In the genomic region with DNA sequence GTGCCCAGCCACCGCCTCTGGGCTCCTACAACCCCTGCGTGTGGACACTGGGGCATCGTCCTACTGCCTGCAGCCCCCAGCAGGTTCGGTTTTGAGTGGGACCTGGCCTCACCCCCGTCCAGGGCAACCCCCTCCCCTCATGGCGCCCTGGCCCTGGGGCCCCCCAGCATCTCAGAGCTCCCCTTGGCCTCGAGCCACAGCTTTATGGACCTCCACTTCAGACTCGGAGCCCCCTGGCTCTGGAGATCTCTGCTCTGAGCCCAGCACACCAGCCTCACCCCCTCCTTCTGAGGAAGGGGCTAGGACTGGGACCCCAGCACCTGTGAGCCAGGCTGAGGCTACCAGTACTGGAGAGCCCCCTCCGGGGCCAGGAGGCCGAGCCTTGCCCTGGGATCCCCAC, we compare ENCODE assay signal across 32 mouse cellular contexts. TPM values are rescaled to one million over a fixed set of nuclear protein-coding genes. Genes with fewer than 3 reads are reported as not detected.
DNase-seq lines count a peak whose midpoint lies in the region; ATAC-seq and TF ChIP-seq lines count a peak whose summit lies in the region.
"Had no signal": no experiment of that assay in that cellular context is flagged by ENCODE, and none has a peak within 500 bp of the region (broad histone marks: within the 10 kb centered on the region; RNA-seq: fewer than 3 reads in every experiment).

No protein-coding gene starts in this region.

- no peaks in the 10 kb centered on the region for H3K27me3 ChIP-seq in hindbrain, embryonic 15.5 days
- no peaks in the 10 kb centered on the region for H3K27me3 ChIP-seq in hindbrain, embryonic 16.5 days (replicated peaks; ENCODE audit: control insufficient read depth, insufficient read depth, low read length)
- H3K27me3 ChIP-seq in embryonic facial prominence, embryonic 14.5 days (replicated peaks; ENCODE audit: control insufficient read depth, insufficient read depth, low read length): no peaks in the 10 kb centered on the region
- H3K27me3 ChIP-seq in intestine, embryonic 16.5 days (replicated peaks; ENCODE audit: control insufficient read depth, insufficient read depth, low read length): no peaks in the 10 kb centered on the region
- H3K27me3 ChIP-seq: embryonic facial prominence, embryonic 13.5 days; heart, embryonic 15.5 days; hindbrain, embryonic 12.5 days; limb, embryonic 15.5 days; midbrain, embryonic 12.5 days; neural tube, embryonic 12.5 days had no signal

- H3K36me3 ChIP-seq in hindbrain, embryonic 15.5 days: peaks cover 45% of the 10 kb centered on the region
- peaks cover 26% of the 10 kb centered on the region for H3K36me3 ChIP-seq in hindbrain, embryonic 16.5 days (ENCODE audit: control insufficient read depth, insufficient read depth, low read length)
- H3K36me3 ChIP-seq in embryonic facial prominence, embryonic 14.5 days (ENCODE audit: control insufficient read depth, insufficient read depth, low read length): peaks cover 51% of the 10 kb centered on the region
- H3K36me3 ChIP-seq in intestine, embryonic 16.5 days (ENCODE audit: control insufficient read depth, insufficient read depth, low read length): peaks cover 21% of the 10 kb centered on the region; the same call in 1 of the 2 replicates

- no peak for TF ChIP-seq CTCF in layer of hippocampus, adult 2 months (conservative IDR thresholded peaks at IDR 0.05)

- no peak overlapping the region for H3K4me2 ChIP-seq in hindbrain, embryonic 15.5 days
- H3K4me2 ChIP-seq in hindbrain, embryonic 16.5 days (ENCODE audit: low read length): no peak overlapping the region
- H3K4me2 ChIP-seq in embryonic facial prominence, embryonic 14.5 days (ENCODE audit: low read depth, low read length): no peak overlapping the region
- no peak overlapping the region for H3K4me2 ChIP-seq in intestine, embryonic 16.5 days (ENCODE audit: low read depth, low read length)
- H3K4me2 ChIP-seq: embryonic facial prominence, embryonic 13.5 days; heart, embryonic 15.5 days; hindbrain, embryonic 12.5 days; limb, embryonic 15.5 days; liver, embryonic 13.5 days; midbrain, embryonic 12.5 days; neural tube, embryonic 12.5 days had no signal

- no peaks in the 10 kb centered on the region for H3K4me1 ChIP-seq in hindbrain, embryonic 15.5 days (replicated peaks)
- no peaks in the 10 kb centered on the region for H3K4me1 ChIP-seq in hindbrain, embryonic 16.5 days (ENCODE audit: control insufficient read depth, insufficient read depth, low read depth, low read length)
- H3K4me1 ChIP-seq in embryonic facial prominence, embryonic 14.5 days (ENCODE audit: control insufficient read depth, insufficient read depth, low read length): no peaks in the 10 kb centered on the region
- no peaks in the 10 kb centered on the region for H3K4me1 ChIP-seq in intestine, embryonic 16.5 days (ENCODE audit: control insufficient read depth, insufficient read depth, low read length)
- H3K4me1 ChIP-seq: hindbrain, embryonic 12.5 days; liver, embryonic 13.5 days; midbrain, embryonic 12.5 days had no signal

- ATAC-seq in hindbrain, embryonic 15.5 days (ENCODE audit: low FRiP score, low read depth): peak; percentile 28; the same call in 1 of the 2 replicates
- no peak for ATAC-seq in hindbrain, embryonic 16.5 days
- 0 out of 2 replicates have a peak, but pooled peaks have one; percentile 8 for ATAC-seq in embryonic facial prominence, embryonic 14.5 days (ENCODE audit: low read depth)
- ATAC-seq in intestine, embryonic 16.5 days: peak; percentile 9; the same call in 1 of the 2 replicates
- ATAC-seq: forebrain, embryonic 16.5 days; lung, postnatal 0 days had no signal

- no peak overlapping the region for H3K4me3 ChIP-seq in hindbrain, embryonic 15.5 days
- no peak overlapping the region for H3K4me3 ChIP-seq in hindbrain, embryonic 16.5 days (ENCODE audit: low read length)
- H3K4me3 ChIP-seq in layer of hippocampus, adult 2 months: no peak overlapping the region
- H3K4me3 ChIP-seq in embryonic facial prominence, embryonic 14.5 days (ENCODE audit: low read depth, low read length): no peak overlapping the region
- H3K4me3 ChIP-seq in intestine, embryonic 16.5 days (ENCODE audit: low read length): no peak overlapping the region
- H3K4me3 ChIP-seq: embryonic facial prominence, embryonic 13.5 days; erythroblast, embryonic 14.5 days; heart, embryonic 15.5 days; hindbrain, embryonic 12.5 days; limb, embryonic 15.5 days; liver, embryonic 13.5 days; megakaryocyte, embryonic 14.5 days; midbrain, embryonic 12.5 days; neural tube, embryonic 12.5 days had no signal

- H3K27ac ChIP-seq in hindbrain, embryonic 15.5 days (replicated peaks): no peak overlapping the region
- H3K27ac ChIP-seq in hindbrain, embryonic 16.5 days (ENCODE audit: low read depth, low read length): no peak overlapping the region
- H3K27ac ChIP-seq in layer of hippocampus, adult 2 months: peak overlapping the region; percentile 53; the same call in 1 of the 2 replicates
- no peak overlapping the region for H3K27ac ChIP-seq in embryonic facial prominence, embryonic 14.5 days (replicated peaks; ENCODE audit: low read depth, low read length)
- no peak overlapping the region for H3K27ac ChIP-seq in intestine, embryonic 16.5 days (ENCODE audit: low read length)
- H3K27ac ChIP-seq: embryonic facial prominence, embryonic 13.5 days; heart, embryonic 15.5 days; hindbrain, embryonic 12.5 days; limb, embryonic 15.5 days; liver, embryonic 13.5 days; midbrain, embryonic 12.5 days; neural tube, embryonic 12.5 days had no signal

- WGBS in hindbrain, embryonic 15.5 days: 88% methylated on average over 10 of the region's 10 CpGs
- 92% methylated on average over 10 of the region's 10 CpGs for WGBS in hindbrain, embryonic 16.5 days
- WGBS in embryonic facial prominence, embryonic 14.5 days: 73% methylated on average over 8 of the region's 10 CpGs
- WGBS in intestine, embryonic 16.5 days: 91% methylated on average over 10 of the region's 10 CpGs

- H3K9me3 ChIP-seq in hindbrain, embryonic 15.5 days: no peaks in the 10 kb centered on the region
- no peaks in the 10 kb centered on the region for H3K9me3 ChIP-seq in hindbrain, embryonic 16.5 days (ENCODE audit: control insufficient read depth, low read length)
- H3K9me3 ChIP-seq in embryonic facial prominence, embryonic 14.5 days (ENCODE audit: control insufficient read depth, low read length): no peaks in the 10 kb centered on the region
- H3K9me3 ChIP-seq in intestine, embryonic 16.5 days (ENCODE audit: control insufficient read depth, low read length): no peaks in the 10 kb centered on the region
- H3K9me3 ChIP-seq: embryonic facial prominence, embryonic 13.5 days; heart, embryonic 15.5 days; hindbrain, embryonic 12.5 days; limb, embryonic 15.5 days; liver, embryonic 13.5 days; megakaryocyte, embryonic 14.5 days; midbrain, embryonic 12.5 days; neural tube, embryonic 12.5 days had no signal

- no peak for DNase-seq in layer of hippocampus, adult 2 months (ENCODE audit: low spot score in 2 of 2)
- DNase-seq in layer of hippocampus, adult 18-20 months (ENCODE audit: low spot score in 2 of 2): no peak
- DNase-seq in embryonic facial prominence, embryonic 14.5 days (ENCODE audit: low spot score): no peak
- no peak for DNase-seq in adrenal gland, adult (ENCODE audit: inconsistent age in 2 of 2, low spot score in 1 of 2)
- no peak for DNase-seq in thymus, postnatal 14 days
- DNase-seq: adrenal gland, adult 8-10 months; B cell, adult 2 months; cerebellum, adult 8-10 months; cerebellum, postnatal 36 days; kidney, adult 9 months; kidney, postnatal 36 days; layer of hippocampus, adult 9-11 months; liver, embryonic 13.5 days; lung, adult 18-20 months; lung, postnatal 4 days had no signal

- H3K9ac ChIP-seq in hindbrain, embryonic 15.5 days: no peak overlapping the region
- H3K9ac ChIP-seq in hindbrain, embryonic 16.5 days (ENCODE audit: low read depth, low read length): no peak overlapping the region
- no peak overlapping the region for H3K9ac ChIP-seq in embryonic facial prominence, embryonic 14.5 days (ENCODE audit: low read depth, low read length)
- H3K9ac ChIP-seq in intestine, embryonic 16.5 days (ENCODE audit: low read depth, low read length): no peak overlapping the region
- H3K9ac ChIP-seq: embryonic facial prominence, embryonic 13.5 days; heart, embryonic 15.5 days; hindbrain, embryonic 12.5 days; limb, embryonic 15.5 days; liver, embryonic 13.5 days; midbrain, embryonic 12.5 days; neural tube, embryonic 12.5 days had no signal

RNA-seq across cellular contexts. Expression of a gene that starts 9.7 kb away (rescaled TPM):
- polyA plus RNA-seq in hindbrain, embryonic 15.5 days (2015; fragmentation: Nextera tagmentation; extraction: Ambion mirVana): 203 and 209 TPM in 2 replicates
- 204 and 215 TPM in 2 replicates for polyA plus RNA-seq in hindbrain, embryonic 16.5 days (2015; fragmentation: Nextera tagmentation; extraction: Ambion mirVana)
- total RNA-seq in layer of hippocampus, adult 2 months (2021): 10 to 100 TPM; 73.7 to 77.4 TPM
- 10 to 100 TPM; 77.2 to 78.3 TPM for total RNA-seq in layer of hippocampus, adult 18-20 months (2021)
- polyA plus RNA-seq in embryonic facial prominence, embryonic 14.5 days (2014; fragmentation: Nextera tagmentation; extraction: Ambion mirVana): 115 and 130 TPM in 2 replicates
- polyA plus RNA-seq in intestine, embryonic 16.5 days (2015; fragmentation: Nextera tagmentation; extraction: Ambion mirVana): 124 and 128 TPM in 2 replicates

RNA-seq across cellular contexts. Expression of a gene that starts 17.4 kb away (rescaled TPM):
- 0.81 and 1.5 TPM in 2 replicates for polyA plus RNA-seq in hindbrain, embryonic 15.5 days (2015; fragmentation: Nextera tagmentation; extraction: Ambion mirVana)
- 1.1 TPM in 2 replicates for polyA plus RNA-seq in hindbrain, embryonic 16.5 days (2015; fragmentation: Nextera tagmentation; extraction: Ambion mirVana)
- 10 to 100 TPM; 83.5 to 90.4 TPM for total RNA-seq in layer of hippocampus, adult 2 months (2021)
- total RNA-seq in layer of hippocampus, adult 18-20 months (2021): 10 to 100 TPM; 91.0 to 91.6 TPM
- 1.5 TPM in 2 replicates for polyA plus RNA-seq in embryonic facial prominence, embryonic 14.5 days (2014; fragmentation: Nextera tagmentation; extraction: Ambion mirVana)
- 0.39 and 0.56 TPM in 2 replicates for polyA plus RNA-seq in intestine, embryonic 16.5 days (2015; fragmentation: Nextera tagmentation; extraction: Ambion mirVana)
- total RNA-seq: gastrocnemius, adult 8-10 months had no signal

RNA-seq across cellular contexts. Expression of a gene that starts 52.8 kb away (rescaled TPM):
- 108 and 114 TPM in 2 replicates for polyA plus RNA-seq in hindbrain, embryonic 15.5 days (2015; fragmentation: Nextera tagmentation; extraction: Ambion mirVana)
- 114 and 117 TPM in 2 replicates for polyA plus RNA-seq in hindbrain, embryonic 16.5 days (2015; fragmentation: Nextera tagmentation; extraction: Ambion mirVana)
- 100 to 1,000 TPM; 114 to 119 TPM for total RNA-seq in layer of hippocampus, adult 2 months (2021)
- 10 to 100 TPM; 93.2 to 93.7 TPM for total RNA-seq in layer of hippocampus, adult 18-20 months (2021)
- 40.1 and 42.2 TPM in 2 replicates for polyA plus RNA-seq in embryonic facial prominence, embryonic 14.5 days (2014; fragmentation: Nextera tagmentation; extraction: Ambion mirVana)
- polyA plus RNA-seq in intestine, embryonic 16.5 days (2015; fragmentation: Nextera tagmentation; extraction: Ambion mirVana): 29.8 and 34.8 TPM in 2 replicates

RNA-seq across cellular contexts. Expression of a gene that starts 53.6 kb away (rescaled TPM):
- 0.55 and 0.86 TPM in 2 replicates for polyA plus RNA-seq in hindbrain, embryonic 15.5 days (2015; fragmentation: Nextera tagmentation; extraction: Ambion mirVana)
- polyA plus RNA-seq in hindbrain, embryonic 16.5 days (2015; fragmentation: Nextera tagmentation; extraction: Ambion mirVana): 0.85 and 1.2 TPM in 2 replicates
- total RNA-seq in layer of hippocampus, adult 2 months (2021): 1 to 10 TPM; 1.2 to 1.9 TPM
- 1 to 10 TPM; 1.6 to 2.2 TPM for total RNA-seq in layer of hippocampus, adult 18-20 months (2021)
- polyA plus RNA-seq in embryonic facial prominence, embryonic 14.5 days (2014; fragmentation: Nextera tagmentation; extraction: Ambion mirVana): 0.06 and 0.14 TPM in 2 replicates
- 0.24 TPM in 1 of 2 replicates, not detected in the other for polyA plus RNA-seq in intestine, embryonic 16.5 days (2015; fragmentation: Nextera tagmentation; extraction: Ambion mirVana)
- total RNA-seq: gastrocnemius, adult 8-10 months; gastrocnemius, postnatal 4 days; heart, postnatal 25 days had no signal
- polyA plus RNA-seq: erythroblast, embryonic 14.5 days; liver, embryonic 13.5 days; lung, postnatal 0 days; stomach, embryonic 14.5 days had no signal
